Mouse (Mus musculus): ENCODE measurements around the gene Dctn5. TPM values are rescaled to one million over a fixed set of nuclear protein-coding genes. Genes with fewer than 3 reads are reported as not detected.
A peak's percentile ranks its signal among the peaks of the same experiment; 100 is the strongest.

Dctn5 gene
- polyA plus RNA-seq, 1 experiment from 2014 or later = 128 TPM

DNA sequence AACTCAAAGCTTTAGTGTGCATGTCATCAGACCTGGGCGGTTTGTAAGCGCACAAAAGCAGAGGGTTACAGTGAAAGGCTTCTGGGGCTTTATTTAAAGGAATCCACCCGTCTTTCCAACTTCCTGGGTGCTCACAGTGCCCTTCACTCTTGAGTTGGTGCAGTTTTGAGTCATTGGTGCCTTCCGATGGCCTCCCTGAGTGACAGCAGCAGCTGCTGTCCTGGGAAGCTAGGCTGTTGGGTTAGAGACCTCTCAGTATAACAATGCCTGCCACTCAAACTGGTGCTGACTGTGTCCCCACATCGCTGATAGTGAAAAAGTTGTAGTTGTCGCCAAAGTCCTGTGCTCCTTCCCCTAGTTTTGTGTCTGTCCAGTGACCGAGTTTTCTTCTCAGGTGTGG, 34.4 kb downstream of the Dctn5 start:
- H3K4me3 ChIP-seq = no peak overlapping the region
- no peak overlapping the region for H3K27ac ChIP-seq
- H3K9ac ChIP-seq = no peak overlapping the region
- H3K4me2 ChIP-seq = no peak overlapping the region
- H3K27me3 ChIP-seq = no peaks in the 10 kb centered on the region
- no peaks in the 10 kb centered on the region for H3K4me1 ChIP-seq
- peaks cover 75% of the 10 kb centered on the region for H3K36me3 ChIP-seq
- ATAC-seq (ENCODE audit: insufficient number of reproducible peaks, insufficient read depth, low FRiP score, low TSS enrichment, low read depth) = no peak
- no peaks in the 10 kb centered on the region for H3K9me3 ChIP-seq
- WGBS = 86% methylated on average over 7 of the region's 7 CpGs

DNA sequence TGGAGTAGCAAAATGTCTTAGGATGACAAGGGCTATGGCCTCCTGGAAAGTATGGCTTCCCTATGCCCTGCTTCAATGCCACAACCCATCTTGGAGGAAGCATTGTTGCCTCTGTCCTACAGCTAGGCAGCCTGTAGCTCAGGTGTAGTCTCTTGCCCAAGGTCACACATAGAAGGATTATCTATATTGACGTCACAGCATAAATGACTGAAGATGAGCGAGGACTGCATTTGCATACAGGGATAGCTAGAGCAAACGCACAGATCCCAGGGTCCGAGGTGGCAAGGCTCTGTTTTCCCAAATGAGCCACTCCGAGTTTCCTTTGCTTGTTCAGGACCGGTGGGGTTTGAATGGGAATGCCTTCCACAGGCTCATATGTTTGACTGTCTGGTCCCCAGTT, 37.9 kb downstream of the Dctn5 start:
- H3K9me3 ChIP-seq = no peaks in the 10 kb centered on the region
- H3K27ac ChIP-seq = no peak overlapping the region
- ATAC-seq (ENCODE audit: insufficient number of reproducible peaks, insufficient read depth, low FRiP score, low TSS enrichment, low read depth) = no peak
- H3K4me1 ChIP-seq = no peaks in the 10 kb centered on the region
- no peak overlapping the region for H3K9ac ChIP-seq
- no peaks in the 10 kb centered on the region for H3K27me3 ChIP-seq
- no peak overlapping the region for H3K4me2 ChIP-seq
- no peak overlapping the region for H3K4me3 ChIP-seq
- WGBS = 85% methylated on average over 6 of the region's 6 CpGs
- H3K36me3 ChIP-seq = peaks cover 47% of the 10 kb centered on the region

DNA sequence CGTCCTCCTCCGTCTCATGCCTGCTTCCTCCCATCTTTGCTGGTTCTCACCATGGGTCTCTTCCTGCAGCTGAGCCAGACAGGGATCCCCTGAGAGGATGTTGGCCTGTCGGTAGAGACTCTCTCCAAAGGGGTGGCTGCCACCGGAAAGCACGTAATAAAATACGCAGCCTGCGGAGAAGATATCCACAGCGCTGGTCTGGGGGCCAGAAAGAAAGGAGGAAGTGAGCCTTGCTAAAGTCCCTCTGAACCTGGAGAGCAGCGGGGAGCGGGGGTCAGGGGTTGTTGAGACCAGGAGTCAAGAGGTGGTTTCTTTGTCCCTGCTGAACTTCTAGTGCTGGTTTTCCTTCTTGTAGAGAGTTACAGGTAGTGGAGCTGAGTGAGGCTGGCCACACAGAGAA, 38.8 kb downstream of the Dctn5 start:
- ATAC-seq (ENCODE audit: insufficient number of reproducible peaks, insufficient read depth, low FRiP score, low TSS enrichment, low read depth) = no peak

DNA sequence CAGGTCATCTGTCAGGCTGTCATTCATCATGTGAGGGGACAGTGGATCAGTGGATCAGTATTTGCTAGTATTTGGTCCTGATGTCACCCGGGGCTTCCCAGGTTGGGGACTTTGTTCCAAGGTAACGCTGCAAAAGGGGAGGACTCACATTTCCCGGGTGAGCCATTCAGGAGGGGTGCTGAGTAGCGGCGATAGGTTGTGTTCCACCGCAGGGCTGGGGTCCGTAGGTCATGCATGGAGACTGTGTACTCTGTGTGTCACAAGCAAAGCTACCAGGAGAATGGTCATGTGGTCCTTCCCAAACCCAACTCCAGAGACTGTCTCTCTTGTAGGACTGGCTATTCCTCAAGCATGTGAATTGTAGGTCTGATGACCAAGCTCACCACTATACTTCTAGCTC, 47.9 kb downstream of the Dctn5 start:
- H3K4me2 ChIP-seq = no peak overlapping the region
- H3K27ac ChIP-seq = no peak overlapping the region
- no peak overlapping the region for H3K9ac ChIP-seq
- H3K9me3 ChIP-seq = no peaks in the 10 kb centered on the region
- no peaks in the 10 kb centered on the region for H3K27me3 ChIP-seq
- no peak overlapping the region for H3K4me3 ChIP-seq
- 87% methylated on average over 7 of the region's 7 CpGs for WGBS
- ATAC-seq (ENCODE audit: insufficient number of reproducible peaks, insufficient read depth, low FRiP score, low TSS enrichment, low read depth) = no peak
- 0 out of 2 replicates have a peak, but pooled peaks cover 3% of the 10 kb centered on the region for H3K4me1 ChIP-seq
- H3K36me3 ChIP-seq = no peaks in the 10 kb centered on the region

More for the DNA sequence above, 38.8 kb downstream of the Dctn5 start:
- H3K4me1 ChIP-seq = no peaks in the 10 kb centered on the region
- H3K9me3 ChIP-seq = no peaks in the 10 kb centered on the region
- no peaks in the 10 kb centered on the region for H3K27me3 ChIP-seq
- no peak overlapping the region for H3K9ac ChIP-seq
- no peak overlapping the region for H3K4me3 ChIP-seq
- no peak overlapping the region for H3K4me2 ChIP-seq
- H3K36me3 ChIP-seq = peaks cover 38% of the 10 kb centered on the region
- no peak overlapping the region for H3K27ac ChIP-seq
- 70% methylated on average over 10 of the region's 10 CpGs for WGBS

DNA sequence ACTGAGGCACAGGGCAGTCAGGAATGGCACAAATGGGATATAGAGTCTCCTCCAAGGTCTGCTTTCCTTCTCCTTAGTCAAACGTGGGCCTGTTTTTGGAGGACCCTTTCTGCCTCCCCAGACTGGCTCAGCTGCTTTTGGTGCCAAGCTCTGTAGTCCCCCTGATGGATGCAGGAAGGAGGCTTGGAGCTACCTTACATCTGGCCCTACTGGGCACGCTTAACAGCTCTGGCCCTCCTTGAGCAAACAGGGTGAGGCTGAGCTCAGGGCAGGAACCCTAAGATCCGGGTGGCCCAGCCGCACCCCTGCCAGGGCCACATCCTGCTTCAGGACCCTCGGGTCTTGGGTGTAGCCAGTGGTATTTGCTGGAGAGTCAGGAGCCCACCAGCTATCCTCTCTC, 51.7 kb downstream of the Dctn5 start:
- H3K36me3 ChIP-seq = no peaks in the 10 kb centered on the region
- WGBS = 73% methylated on average over 5 of the region's 5 CpGs
- H3K9me3 ChIP-seq = no peaks in the 10 kb centered on the region; the same call in 1 of the 2 replicates
- 0 out of 2 replicates have a peak, but pooled peaks cover 4% of the 10 kb centered on the region for H3K4me1 ChIP-seq
- no peak overlapping the region for H3K9ac ChIP-seq
- no peak for ATAC-seq (ENCODE audit: insufficient number of reproducible peaks, insufficient read depth, low FRiP score, low TSS enrichment, low read depth)
- H3K4me2 ChIP-seq = no peak overlapping the region
- H3K27ac ChIP-seq = no peak overlapping the region
- no peaks in the 10 kb centered on the region for H3K27me3 ChIP-seq
- H3K4me3 ChIP-seq = no peak overlapping the region

DNA sequence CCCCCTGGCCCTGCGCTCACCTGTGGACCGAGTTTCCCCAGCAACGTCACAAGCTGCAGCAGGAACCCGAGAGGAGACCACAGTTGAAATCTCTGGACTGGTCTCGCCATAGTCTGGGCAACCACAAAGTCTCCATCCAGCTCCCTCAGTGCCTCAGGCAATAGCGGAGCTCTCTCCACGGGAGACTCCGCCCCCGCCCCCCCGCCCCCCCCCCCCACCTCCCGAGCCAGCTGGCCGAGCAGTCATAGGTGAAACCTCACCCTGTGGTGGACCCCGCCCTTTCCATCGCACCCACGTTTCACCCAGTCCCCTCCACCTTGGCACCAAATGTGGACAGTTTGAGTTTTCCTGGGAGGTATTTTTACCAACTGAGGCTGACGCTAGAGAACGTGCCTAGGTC, 53.2 kb downstream of the Dctn5 start, which contains the start of gene Ern2:
Gene Ern2, minus strand, starts transcription at position 165 of the 400 bp plus-strand sequence.
- Histone ChIP-seq H3K9ac (no peak within 1 kb of the TSS), H3K4me1 (0 out of 2 replicates have a peak, but pooled peaks cover 4% of the 10 kb centered on the region), H3K4me2 (peak within 1 kb of the TSS; percentile 49), H3K27me3 (no peaks in the 10 kb centered on the region), H3K9me3 (no peaks in the 10 kb centered on the region; the same call in 1 of the 2 replicates), H3K36me3 (no peaks in the 10 kb centered on the region), H3K4me3 (no peak within 1 kb of the TSS), H3K27ac (no peak within 1 kb of the TSS)
- WGBS = 12% methylated on average over 12 of the region's 17 CpGs
- no peak for ATAC-seq (ENCODE audit: insufficient number of reproducible peaks, insufficient read depth, low FRiP score, low TSS enrichment, low read depth)

DNA sequence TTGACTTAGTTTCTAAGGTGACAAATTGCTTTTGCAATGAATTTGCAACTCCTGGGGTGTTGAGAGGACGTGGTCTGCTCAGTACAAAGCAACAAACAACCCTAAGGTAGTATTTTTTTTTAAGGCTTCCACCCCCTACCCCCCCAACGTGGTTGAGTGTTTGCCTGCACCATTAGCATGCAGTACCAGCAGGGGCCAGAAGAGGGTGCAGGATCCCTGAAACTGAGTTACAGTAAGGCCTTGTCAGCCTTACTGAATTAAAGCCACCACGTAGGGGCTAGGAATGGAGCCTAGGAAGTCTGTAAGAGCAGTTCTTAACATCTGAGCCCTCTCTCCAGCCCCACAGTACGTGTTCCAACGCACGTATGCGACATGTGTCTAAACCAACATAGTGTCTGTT, 56.6 kb downstream of the Dctn5 start:
- Histone ChIP-seq H3K4me1 (0 out of 2 replicates have a peak, but pooled peaks cover 4% of the 10 kb centered on the region), H3K9me3 (no peaks in the 10 kb centered on the region; the same call in 1 of the 2 replicates), H3K27ac (no peak overlapping the region), H3K36me3 (no peaks in the 10 kb centered on the region), H3K27me3 (no peaks in the 10 kb centered on the region), H3K4me2 (no peak overlapping the region), H3K4me3 (no peak overlapping the region), H3K9ac (no peak overlapping the region)
- 25% methylated on average over 7 of the region's 7 CpGs for WGBS
- ATAC-seq (ENCODE audit: insufficient number of reproducible peaks, insufficient read depth, low FRiP score, low TSS enrichment, low read depth) = no peak

DNA sequence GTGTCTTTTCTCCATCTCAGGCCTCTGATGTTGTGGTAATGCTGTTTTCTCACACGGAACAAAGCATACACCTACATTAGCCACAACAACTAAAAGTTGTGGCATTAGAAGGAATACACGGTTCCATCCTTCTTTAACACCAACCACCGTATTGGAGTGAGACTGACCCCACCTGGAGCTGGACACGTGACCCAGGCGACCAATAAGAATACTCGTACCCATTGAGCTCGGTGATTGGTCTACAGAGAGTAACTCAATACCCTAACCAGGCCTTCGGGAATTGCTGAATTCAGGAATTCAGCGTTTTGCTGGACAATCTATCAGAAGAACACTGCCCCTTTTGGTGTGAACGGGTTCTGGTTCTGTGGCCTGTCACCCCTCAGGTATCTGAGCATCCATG, 58.3 kb downstream of the Dctn5 start:
- Histone ChIP-seq H3K9me3 (no peaks in the 10 kb centered on the region; the same call in 1 of the 2 replicates), H3K4me1 (no peaks in the 10 kb centered on the region), H3K4me2 (no peak overlapping the region), H3K27me3 (no peaks in the 10 kb centered on the region), H3K36me3 (no peaks in the 10 kb centered on the region), H3K9ac (no peak overlapping the region), H3K27ac (no peak overlapping the region), H3K4me3 (no peak overlapping the region)
- ATAC-seq (ENCODE audit: insufficient number of reproducible peaks, insufficient read depth, low FRiP score, low TSS enrichment, low read depth) = no peak
- 60% methylated on average over 10 of the region's 10 CpGs for WGBS

DNA sequence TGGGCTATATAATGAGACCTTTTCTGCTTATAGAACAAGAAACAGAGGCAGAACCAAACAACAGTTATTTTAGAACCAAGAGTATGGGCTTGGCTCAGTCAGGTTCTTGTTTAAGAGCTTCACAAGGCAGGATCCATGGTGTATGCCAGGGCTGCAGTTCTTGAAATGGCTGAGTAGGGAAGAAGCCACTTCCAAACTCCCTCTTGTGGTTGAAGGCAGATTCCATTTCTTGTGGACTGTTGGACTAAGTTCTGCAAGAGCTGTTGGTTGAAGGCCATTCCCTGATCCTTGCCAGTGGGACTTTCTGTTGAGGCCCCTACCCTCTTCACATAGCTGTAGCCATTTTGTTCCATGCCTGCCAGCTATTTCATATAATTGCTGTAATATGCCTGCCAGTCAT, 61.1 kb downstream of the Dctn5 start:
- H3K9ac ChIP-seq = no peak overlapping the region
- no peaks in the 10 kb centered on the region for H3K36me3 ChIP-seq
- ATAC-seq (ENCODE audit: insufficient number of reproducible peaks, insufficient read depth, low FRiP score, low TSS enrichment, low read depth) = no peak
- no peak overlapping the region for H3K4me3 ChIP-seq
- no peak overlapping the region for H3K4me2 ChIP-seq
- H3K27me3 ChIP-seq = no peaks in the 10 kb centered on the region
- H3K9me3 ChIP-seq = no peaks in the 10 kb centered on the region; the same call in 1 of the 2 replicates
- H3K27ac ChIP-seq = no peak overlapping the region
- no peaks in the 10 kb centered on the region for H3K4me1 ChIP-seq

DNA sequence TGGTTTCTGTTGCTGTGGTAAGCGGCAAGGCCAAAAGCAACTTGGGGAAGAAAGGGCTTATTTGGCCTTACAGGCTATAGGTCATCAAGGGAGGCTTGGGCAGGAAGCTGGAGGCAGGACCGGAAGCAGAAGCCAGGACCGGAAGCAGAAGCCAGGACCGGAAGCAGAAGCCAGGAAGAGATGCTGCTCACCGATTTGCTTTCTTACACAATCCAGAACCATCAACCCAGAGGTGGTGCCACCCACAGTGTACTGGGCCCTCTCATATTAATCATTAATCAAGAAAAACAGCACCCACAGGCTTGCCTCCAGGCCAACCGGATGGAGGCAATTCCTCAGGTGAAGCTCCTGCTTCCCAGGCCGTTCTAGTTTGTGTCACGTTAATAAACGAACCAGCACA, 63.9 kb downstream of the Dctn5 start:
- no peak overlapping the region for H3K4me3 ChIP-seq

DNA sequence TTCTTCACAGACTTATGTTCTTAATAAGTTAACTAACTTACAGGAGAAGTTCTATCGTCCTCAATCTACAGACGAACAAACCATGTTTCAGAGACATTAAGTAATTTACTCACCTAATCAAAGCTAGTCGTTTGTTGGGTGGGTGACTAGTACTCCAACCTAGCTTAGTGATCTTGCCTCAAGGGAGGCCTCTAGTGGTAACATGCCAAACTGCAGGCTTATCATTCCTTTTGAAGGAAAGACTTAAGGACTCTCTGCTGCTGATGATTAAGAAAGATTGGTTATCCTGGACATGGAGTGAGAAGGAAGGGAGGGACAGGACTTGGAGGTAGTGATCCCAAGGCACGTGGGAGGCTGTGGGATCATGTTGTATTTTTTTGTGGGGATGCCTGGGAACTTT, 64.5 kb downstream of the Dctn5 start:
- WGBS = 34% methylated on average over 4 of the region's 4 CpGs
- Histone ChIP-seq H3K4me2 (no peak overlapping the region), H3K27ac (no peak overlapping the region), H3K4me1 (no peaks in the 10 kb centered on the region), H3K36me3 (no peaks in the 10 kb centered on the region), H3K9ac (no peak overlapping the region), H3K9me3 (no peaks in the 10 kb centered on the region; the same call in 1 of the 2 replicates), H3K4me3 (no peak overlapping the region), H3K27me3 (no peaks in the 10 kb centered on the region)
- ATAC-seq (ENCODE audit: insufficient number of reproducible peaks, insufficient read depth, low FRiP score, low TSS enrichment, low read depth) = no peak

More for the DNA sequence above, 63.9 kb downstream of the Dctn5 start:
- no peak overlapping the region for H3K9ac ChIP-seq
- H3K9me3 ChIP-seq = no peaks in the 10 kb centered on the region; the same call in 1 of the 2 replicates
- no peaks in the 10 kb centered on the region for H3K36me3 ChIP-seq
- no peaks in the 10 kb centered on the region for H3K27me3 ChIP-seq
- ATAC-seq (ENCODE audit: insufficient number of reproducible peaks, insufficient read depth, low FRiP score, low TSS enrichment, low read depth) = no peak
- H3K4me2 ChIP-seq = no peak overlapping the region
- H3K4me1 ChIP-seq = no peaks in the 10 kb centered on the region
- 80% methylated on average over 9 of the region's 9 CpGs for WGBS
- no peak overlapping the region for H3K27ac ChIP-seq
